Mouse (Mus musculus): ENCODE measurements around the gene Fam69b.
A peak's percentile ranks its signal among the peaks of the same experiment; 100 is the strongest.

Fam69b gene

DNA sequence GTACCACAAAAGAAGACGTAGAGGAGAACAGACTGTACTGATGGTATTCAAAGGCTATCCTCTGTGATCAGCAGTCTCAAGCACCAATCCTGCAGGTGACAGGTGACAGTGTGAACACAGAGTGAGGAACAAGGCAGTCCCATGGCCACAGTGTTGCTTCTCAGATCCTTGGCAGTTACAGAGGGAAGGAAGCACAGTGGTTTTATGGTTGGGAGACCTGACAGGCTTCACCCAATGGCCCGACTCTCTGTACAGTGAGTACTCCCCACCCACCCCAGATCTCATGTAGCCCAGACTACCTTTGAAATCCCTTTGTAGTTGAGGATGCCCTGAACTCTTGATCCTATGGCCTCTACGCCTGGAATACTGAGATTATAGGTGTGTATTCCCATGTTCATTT, 2.8 kb upstream of the Fam69b start:
- DNase-seq (ENCODE audit: low read depth, low spot score), result no peak

DNA sequence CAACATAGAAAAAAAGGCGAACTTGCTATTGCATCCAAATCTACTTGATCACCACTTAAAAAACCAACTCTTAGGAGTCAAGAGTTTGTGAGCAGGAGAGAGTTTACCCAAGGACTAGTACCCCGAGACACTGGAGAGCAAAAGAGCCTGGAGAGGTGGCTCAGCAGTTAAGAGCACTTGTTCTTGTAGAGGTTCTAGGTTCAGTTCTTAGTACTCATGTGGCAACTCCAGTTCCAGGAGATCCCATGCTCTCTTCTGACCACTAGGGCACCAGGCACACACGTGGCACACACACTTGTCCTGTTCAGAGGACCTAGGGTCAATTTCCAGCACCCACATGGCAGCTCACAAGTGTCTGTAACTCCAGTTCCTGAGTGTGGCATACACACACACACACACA, 2.2 kb upstream of the Fam69b start:
- no peak for DNase-seq (ENCODE audit: low read depth, low spot score)

DNA sequence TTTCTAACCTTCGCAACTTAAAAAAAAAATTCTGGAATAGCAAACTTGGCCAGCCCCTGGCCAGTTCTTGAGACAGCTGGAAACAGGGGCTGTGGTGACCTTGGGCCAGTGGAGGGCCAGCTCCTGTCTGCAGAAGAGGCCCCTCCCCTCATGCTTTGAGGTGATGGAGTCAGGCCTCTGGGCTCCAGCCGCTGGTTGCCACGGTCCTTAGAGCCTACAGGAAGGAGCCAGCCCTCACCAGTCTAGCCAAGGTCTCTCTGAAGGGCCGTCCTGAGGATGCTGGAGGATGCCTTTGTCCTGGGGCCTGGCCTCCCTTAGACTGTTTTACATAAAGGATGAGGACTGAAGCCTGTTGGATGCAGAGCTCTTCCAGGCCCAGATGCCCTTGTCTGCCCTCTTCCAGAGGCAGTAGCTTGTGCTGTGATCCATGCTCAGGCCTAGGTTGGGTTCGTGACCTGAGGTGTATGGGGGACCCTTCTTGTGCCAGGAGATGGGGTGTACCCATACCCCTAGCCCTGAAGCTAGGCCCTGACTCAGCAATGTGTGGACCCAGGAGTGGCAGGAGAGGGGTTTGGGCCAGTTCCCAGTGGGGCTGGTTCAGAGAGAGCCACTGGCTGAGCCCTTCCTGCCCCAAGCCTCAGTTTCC, 658 bp downstream of the Fam69b start:
- DNase-seq (ENCODE audit: low read depth, low spot score), result no peak

DNA sequence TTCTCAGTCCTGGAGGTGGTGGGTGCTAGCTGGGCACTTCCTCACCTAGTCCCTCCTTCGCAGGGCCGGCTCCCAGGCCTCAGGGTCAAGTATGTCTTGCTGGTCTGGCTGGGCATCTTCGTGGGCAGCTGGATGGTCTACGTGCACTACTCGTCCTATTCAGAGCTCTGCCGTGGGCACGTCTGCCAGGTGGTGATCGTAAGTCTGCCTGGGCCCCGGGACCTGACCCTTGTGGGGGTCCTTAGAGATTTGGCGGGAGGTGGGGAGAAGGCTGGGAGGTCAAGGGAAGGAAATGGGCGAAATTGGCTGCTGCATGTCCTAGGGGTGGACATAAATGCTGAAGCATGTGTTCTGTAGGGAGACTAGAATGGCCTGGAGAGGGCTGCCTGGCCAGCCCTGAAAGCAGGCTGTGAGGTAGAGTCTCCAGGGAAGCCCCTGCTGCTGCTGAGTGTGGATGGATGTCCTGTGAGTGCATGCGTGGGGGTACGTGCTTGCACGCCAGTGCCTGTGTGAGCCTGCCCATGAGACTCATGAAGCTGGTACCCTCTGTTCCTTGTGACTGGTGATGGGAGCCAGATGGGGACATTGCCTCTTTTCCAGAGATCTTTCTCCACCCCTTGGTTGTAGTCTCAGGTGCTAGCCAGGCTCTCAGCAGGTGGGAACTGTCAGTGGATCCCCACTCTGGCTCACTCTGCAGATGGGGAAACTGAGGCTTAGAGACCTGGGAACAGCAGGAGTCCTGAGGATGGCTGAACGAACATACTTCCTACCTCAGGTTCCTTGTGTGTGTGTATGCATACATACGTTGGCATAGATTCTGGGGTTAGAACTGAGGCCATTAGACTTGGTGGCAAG, 4.5 kb downstream of the Fam69b start:
- no peak for DNase-seq (ENCODE audit: low read depth, low spot score)

DNA sequence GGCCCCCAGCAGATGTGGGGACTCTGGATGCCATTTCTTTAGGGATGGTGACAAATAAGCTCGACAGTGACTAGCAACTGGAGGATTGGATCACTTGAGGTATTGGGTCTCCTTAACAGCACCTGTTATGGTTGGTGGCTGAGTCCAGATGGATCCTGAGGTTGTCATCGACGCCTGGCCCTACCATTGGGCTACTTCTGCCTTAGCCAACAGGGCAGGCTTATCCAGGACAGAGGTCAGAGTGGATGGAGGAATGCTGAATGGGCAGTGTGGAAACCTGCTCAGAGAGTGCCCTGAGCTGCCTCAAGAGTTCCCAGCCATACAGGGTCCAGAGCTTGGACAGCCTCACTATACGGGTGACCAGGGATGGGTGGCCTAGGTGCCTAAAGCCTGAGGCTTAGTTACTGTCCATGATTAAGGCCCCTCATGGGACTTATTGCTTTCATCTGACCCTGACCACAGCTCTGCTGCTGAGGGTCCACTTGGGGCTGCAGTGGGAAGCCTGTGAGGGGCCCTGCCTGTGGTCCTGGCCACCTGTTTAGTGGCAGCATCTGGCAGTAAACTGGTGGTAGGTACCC, 5.8 kb downstream of the Fam69b start:
- no peak for DNase-seq (ENCODE audit: low read depth, low spot score)

DNA sequence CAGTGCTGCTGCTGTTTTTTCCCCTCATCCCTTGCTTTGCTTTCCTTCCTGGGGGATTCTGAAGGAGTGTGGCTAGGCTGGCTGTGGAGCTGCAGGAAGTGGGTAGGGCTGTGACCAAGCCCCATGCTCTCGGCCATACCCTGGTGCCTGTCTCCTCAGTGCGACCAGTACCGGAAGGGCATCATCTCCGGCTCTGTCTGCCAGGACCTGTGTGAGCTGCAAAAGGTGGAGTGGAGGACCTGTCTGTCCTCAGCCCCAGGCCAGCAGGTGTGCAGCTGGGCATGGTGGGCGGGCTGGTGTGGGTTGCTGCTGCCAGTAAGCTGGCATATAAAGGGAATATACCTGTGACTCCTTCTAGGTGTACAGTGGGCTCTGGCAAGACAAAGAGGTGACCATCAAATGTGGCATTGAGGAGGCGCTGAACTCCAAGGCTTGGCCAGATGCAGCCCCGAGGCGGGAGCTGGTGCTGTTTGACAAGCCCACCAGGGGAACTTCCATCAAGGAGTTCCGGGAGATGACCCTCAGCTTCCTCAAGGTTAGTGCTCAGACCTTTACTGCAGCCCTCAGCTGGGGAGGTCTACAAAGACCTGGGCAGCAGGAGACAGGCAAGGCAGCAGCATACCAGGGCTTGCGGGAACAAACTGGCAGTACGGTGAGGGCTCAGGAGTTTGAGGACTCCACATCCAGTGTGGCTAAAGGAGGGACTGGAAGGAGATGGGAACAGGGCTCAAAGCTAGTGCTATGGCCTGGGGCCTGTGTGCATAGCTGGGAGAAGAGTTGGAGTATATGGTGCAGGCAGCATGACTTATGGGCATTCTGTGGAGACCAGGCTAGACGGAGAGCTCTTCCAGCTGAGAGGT, 6.6 kb downstream of the Fam69b start:
- no peak for DNase-seq (ENCODE audit: low read depth, low spot score)

DNA sequence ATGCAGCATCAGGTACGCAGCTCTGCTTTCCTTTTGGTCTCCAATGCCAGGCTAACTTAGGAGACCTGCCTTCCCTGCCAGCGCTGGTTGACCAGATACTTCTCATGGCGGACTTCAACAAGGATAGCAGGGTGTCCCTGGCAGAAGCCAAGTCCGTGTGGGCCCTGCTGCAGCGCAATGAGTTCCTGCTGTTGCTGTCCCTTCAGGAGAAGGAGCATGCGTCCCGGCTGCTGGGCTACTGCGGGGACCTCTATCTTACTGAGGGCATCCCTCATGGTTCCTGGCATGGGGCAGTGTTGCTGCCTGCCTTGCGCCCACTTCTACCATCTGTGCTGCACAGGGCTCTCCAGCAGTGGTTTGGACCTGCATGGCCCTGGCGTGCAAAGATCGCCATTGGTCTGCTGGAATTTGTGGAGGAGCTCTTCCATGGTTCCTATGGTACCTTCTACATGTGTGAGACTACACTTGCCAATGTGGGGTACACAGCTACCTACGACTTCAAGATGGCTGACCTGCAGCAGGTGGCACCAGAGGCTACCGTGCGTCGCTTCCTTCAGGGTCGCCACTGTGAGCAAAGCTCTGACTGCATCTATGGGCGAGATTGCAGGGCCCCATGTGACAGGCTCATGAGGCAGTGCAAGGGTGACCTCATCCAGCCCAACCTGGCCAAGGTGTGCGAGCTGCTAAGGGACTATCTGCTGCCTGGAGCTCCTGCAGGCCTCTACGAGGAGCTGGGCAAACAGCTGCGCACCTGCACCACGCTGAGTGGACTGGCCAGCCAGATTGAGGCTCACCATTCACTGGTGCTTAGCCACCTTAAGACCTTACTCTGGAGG, 7.5 kb downstream of the Fam69b start:
- no peak for DNase-seq (ENCODE audit: low read depth, low spot score)

DNA sequence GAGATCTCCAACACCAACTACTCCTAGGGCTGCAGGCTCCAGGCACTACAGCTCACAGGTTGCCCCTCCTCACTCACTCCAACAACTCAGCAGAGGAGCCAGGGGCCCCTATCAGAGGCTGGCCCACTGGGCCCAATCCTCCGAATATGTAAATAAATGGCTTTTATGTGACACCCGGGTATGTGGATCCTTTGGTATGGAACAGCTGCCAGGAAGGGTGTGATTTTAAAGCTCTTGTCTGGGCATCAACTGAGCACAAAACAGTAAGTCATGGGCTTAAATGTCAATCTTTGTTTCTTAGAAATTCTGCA, 8.0 kb downstream of the Fam69b start:
- DNase-seq (ENCODE audit: low read depth, low spot score), result no peak

DNA sequence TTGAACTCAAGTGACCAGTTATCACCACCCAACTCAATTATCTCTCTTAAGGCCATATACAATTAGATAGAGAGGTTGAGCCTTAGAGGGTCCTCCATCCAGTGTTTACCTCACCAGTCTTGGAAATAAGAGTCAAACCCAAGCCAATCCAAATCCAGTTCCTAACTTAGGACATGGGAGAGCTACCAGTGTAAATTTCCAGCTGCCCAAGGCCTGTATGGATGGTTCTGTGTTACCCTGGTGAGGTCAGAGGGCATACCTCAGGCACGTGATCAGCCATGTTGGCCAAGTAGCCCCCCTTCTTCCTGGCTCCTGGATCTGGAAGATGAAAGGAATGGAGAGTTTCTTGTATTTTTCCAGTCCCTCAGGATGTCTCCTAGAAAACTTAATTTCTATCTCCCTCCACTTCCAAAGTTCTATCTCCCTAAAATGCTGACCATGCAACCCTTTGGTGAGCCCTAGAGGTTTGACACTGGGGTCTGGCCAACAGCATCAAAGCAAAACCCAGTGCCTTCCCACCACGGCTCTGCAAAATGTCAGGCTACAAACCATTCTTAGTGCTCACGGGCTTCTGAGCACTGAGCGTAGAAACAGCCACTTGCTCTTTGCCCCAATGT, 9.2 kb downstream of the Fam69b start:
- DNase-seq (ENCODE audit: low read depth, low spot score), result no peak

DNA sequence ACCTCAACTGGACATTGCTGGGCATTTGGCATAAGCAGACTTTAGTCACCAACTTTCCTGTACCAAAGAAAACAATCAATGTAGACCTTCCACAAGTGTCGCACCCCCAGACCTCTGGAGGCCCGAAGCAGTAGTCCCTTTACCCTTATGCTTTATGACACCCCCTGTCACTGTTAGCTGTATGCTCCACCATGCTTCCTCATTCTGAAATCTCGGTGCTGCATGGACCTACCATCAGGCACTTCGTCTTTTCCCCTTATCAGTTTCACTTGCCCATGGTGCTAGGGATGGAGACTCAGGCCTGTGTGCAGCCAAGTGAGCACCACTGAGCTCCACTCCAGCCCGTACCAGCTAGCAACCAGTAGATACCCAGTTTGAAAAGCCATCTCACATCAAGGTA, 9.8 kb downstream of the Fam69b start:
- no peak for DNase-seq (ENCODE audit: low read depth, low spot score)

DNA sequence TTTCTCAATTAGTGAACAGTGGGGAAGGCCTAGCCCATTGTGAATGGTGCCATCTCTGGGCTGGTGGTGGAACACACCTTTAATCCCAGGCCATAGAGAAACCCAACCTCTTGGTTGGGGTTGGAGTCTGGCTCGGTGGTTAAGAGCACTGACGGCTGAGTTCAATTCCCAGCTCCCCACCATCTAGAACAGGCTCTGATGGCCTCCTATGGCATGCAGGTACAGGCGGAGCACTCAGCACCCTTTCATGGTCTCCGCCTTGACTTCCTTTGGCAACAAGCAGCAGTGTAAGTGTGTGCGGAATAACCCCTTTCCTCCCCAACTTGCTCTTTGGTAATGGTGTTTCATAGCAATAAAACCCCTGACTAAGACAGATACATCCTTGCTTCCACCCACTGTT, 10.3 kb downstream of the Fam69b start:
- DNase-seq (ENCODE audit: low read depth, low spot score), result no peak

DNA sequence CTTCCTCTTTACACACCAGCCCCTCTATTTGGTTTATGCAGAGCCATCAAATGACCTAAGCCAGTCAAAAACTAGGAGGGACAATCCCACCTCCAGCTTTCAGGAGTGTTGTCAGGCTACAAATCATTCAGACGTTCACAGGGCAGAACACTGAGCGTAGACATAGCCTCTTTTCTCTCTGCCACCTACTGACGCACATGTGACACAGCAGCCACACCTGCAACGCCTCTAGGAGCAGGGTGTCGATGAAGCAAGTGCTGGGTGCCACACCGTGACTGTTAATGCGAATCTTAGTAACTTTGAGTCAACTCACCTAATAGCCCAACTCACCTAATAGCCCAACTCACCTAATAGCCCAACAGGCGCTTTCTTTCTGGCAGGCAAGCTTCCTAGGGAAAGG, 10.8 kb downstream of the Fam69b start:
- DNase-seq (ENCODE audit: low read depth, low spot score), result peak; percentile 44

DNA sequence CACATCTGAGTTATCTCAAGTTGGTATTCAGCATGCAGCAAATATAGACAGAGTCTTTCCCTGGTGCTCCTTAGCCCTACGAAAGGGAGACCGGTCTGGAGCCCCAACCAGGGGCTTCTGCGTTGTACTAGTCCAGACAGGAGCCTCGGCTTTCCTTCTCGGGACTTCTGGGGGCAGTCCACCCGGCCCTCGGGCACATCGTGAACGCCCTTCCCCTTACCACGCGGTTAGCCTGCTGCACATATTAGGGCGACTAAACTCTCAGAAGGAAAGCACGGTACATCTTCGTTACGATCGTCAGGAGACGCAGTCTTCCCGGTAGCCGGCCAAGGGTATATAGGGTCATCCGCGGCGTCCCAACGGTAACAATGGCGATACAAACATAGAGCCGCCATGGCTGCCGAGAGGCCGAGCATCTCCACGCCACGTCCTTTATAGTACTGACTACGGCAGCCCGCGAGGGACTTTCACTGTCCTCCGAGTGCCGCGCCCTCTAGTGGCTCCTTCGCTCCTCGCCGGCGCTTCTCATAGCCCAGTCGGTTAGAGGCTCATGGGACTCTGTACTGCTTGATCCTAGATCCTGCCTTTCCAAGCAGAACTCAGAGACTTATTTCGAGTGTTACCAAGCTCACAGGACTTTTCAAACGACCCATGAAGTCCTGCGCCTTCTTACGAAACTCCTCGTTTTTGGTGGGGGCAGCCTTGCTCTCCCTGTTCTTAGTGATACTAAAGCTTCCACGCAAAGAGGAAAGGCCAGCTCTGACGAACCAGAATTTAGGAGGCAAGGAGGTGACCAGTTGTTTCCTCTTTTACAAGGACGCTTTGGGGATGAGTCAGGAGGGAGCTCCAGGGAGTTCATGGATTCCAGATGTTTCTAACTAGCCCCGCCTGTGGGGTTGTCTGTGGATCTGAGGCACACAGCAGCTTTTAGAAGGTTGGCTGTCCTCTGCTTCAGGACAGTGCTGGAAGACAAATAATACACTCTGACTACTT, 11.9 kb downstream of the Fam69b start:
- DNase-seq (ENCODE audit: low read depth, low spot score), result peak; percentile 85

DNA sequence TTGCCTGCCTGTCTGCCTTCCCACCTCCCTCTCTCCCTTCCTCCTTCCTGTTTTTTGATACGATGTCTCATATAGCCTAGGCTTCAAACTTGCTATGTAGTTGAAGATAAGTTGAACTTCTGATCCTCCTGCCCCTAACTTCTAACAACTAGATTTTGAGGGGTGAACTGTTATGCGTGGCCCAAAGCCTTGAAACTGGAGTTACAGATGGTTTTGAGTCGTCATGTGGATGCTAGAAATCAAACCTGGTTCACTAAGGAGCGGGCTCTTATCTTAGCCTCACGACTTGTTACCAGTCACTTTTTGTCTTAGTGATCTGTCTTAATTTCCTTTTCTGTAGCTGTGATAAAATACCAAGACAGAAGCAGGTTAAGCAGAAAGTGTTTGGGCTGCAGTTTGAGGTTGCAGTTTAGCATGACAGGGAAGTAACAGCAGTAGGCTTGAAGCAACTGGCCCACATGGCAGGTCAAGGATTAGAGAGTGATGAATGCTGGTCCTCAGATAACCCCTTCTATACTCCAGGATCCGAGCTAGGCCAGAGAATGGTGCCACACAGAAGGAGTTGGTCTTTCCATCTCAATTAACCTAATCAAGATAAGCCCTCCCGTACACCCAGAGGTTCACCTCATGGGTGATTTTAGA, 12.9 kb downstream of the Fam69b start:
- no peak for DNase-seq (ENCODE audit: low read depth, low spot score)

DNA sequence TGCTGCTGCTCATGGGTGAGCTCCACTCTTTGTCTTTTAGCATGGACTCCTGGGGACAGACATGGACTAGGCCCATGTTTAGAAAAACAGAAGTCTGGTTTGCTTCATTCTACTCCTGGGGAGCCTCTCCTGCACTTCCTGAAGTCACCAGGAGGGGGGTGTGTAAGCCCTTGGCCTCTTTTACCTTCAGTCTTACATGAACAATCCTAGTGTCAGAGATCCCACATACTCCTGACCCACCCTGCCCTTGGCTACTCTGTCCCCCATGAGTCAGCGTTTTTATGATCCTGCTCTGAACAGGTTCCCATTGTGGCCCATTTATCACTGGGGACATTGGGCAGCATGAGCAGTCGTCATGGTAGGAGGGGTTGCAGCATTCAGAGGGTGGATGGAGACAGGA, 15.7 kb downstream of the Fam69b start:
- DNase-seq (ENCODE audit: low read depth, low spot score), result no peak

DNA sequence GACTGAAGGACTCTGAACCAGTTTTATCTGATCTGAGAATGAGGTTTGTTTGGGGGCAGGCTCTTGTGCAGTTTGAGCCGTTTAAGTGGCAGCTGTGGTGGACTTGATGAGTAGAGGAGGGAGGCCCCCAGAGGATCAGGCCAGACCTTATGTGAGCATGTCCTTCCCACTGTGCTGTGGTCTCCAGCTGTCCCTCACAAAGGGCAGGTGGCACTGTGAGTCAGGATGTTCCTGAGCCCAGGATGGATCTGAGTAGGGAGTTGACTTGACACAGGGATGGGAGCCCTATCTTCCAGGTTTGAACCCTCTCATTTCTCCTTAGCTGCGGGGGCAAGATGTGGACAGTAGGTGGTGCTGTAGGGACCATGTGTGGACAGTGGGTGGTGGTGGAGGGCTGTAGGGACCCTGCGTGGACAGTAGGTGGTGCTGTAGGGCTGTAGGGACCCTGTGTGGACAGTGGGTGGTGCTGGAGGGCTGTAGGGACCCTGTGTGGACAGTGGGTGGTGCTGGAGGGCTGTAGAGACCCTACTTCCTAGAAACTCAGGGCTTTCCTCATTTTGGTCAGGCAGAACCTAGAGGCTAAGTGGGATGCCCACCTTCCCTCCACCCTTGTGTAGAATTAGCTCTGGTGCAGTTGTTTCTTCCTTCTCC, 18.5 kb downstream of the Fam69b start:
- DNase-seq (ENCODE audit: low read depth, low spot score), result no peak

DNA sequence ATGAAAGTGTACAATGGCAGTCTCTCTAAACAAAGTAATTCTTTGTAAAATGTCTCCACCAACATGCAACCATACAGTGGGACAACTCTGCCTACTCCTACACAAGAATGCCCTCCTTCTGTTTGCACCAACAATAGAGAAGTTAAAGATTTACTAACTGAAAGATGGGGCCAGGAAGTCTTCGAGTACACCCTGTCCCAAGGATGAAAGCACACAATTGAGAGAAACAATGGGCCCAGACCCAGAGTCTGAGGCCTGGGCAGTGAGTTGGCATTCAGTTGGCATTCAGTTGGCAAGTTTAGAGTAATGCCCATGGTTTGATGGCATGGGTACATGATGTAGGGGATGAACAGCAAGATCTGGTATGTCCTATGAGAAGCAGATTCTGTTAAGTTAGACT, 26.4 kb downstream of the Fam69b start:
- no peak for DNase-seq (ENCODE audit: low read depth, low spot score)

DNA sequence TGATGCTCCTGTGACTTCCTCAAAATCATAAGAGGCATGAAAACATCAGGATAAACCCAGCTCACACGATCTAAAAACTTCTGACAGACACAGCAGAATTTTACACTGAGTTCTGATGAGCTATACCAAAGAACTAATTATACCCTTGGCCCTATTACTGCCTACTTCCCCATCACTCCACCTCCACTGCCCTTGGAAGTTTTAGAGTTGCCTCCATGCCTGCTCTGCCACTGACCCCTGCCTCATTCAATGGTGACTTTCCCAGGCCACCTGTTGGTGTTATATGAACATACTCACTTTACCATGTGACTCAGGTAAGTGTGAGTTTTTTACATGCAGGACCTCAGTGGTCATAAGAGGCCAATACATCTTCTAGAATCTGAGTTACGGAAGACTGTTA, 29.2 kb downstream of the Fam69b start:
- no peak for DNase-seq (ENCODE audit: low read depth, low spot score)

Data from c-Kit-negative CD71-positive TER-119-positive erythroid progenitor cells, embryonic 14.5 days (primary cell).